Mouse (Mus musculus) c-Kit-positive CD71-positive TER-119-negative erythroid progenitor cells, embryonic 14.5 days (primary cell): ENCODE measurements around the gene Rfx5.
A peak's percentile ranks its signal among the peaks of the same experiment; 100 is the strongest.
"Not testable (repeated sequence)": the region's sequence is repeated elsewhere in the genome, so short reads cannot be mapped to it uniquely, and the experiment has no call there.

ENCODE experiments used
- DNase-seq: peaks from one replicate; pipeline ENCODE4 v3.0.0-alpha.2; 2013; ENCODE audit warnings: low read depth

Rfx5 gene

GRCm38 (mm10) chr3:94953764-94954616 is at the start of gene Rfx5:
Gene Rfx5 (plus strand): TSS chr3:94954075.
- peak; percentile 96 for DNase-seq

- DNase-seq: not testable (repeated sequence)
Measured at GRCm38 (mm10) chr3:94904759-94905158, 49.1 kb upstream of the Rfx5 start.

- DNase-seq: peak; percentile 63
Measured at GRCm38 (mm10) chr3:94906482-94906881, 47.4 kb upstream of the Rfx5 start.

- no peak for DNase-seq
Measured at GRCm38 (mm10) chr3:94911050-94911693, 42.7 kb upstream of the Rfx5 start.

GRCm38 (mm10) chr3:94913801-94914200 is 40.1 kb upstream of the Rfx5 start:
- no peak for DNase-seq

GRCm38 (mm10) chr3:94915903-94916741 is 37.8 kb upstream of the Rfx5 start:
- no peak for DNase-seq

- DNase-seq: peak; percentile 54
Measured at GRCm38 (mm10) chr3:94917816-94918361, 36.0 kb upstream of the Rfx5 start.

- no peak for DNase-seq
Measured at GRCm38 (mm10) chr3:94918845-94919244, 35.0 kb upstream of the Rfx5 start.

GRCm38 (mm10) chr3:94921104-94921503 is 32.8 kb upstream of the Rfx5 start:
- no peak for DNase-seq

- no peak for DNase-seq
Measured at GRCm38 (mm10) chr3:94922333-94922732, 31.5 kb upstream of the Rfx5 start.

GRCm38 (mm10) chr3:94924688-94925087 is 29.2 kb upstream of the Rfx5 start:
- DNase-seq: no peak

- DNase-seq: not testable (repeated sequence)
Measured at GRCm38 (mm10) chr3:94926301-94926736, 27.6 kb upstream of the Rfx5 start.

GRCm38 (mm10) chr3:94928979-94929378 is 24.9 kb upstream of the Rfx5 start:
- not testable (repeated sequence) for DNase-seq

GRCm38 (mm10) chr3:94930386-94931266 is 23.2 kb upstream of the Rfx5 start:
- DNase-seq: not testable (repeated sequence)

GRCm38 (mm10) chr3:94931427-94932082 is 22.3 kb upstream of the Rfx5 start:
- peak; percentile 57 for DNase-seq

GRCm38 (mm10) chr3:94932279-94932678 is 21.6 kb upstream of the Rfx5 start:
- not testable (repeated sequence) for DNase-seq

GRCm38 (mm10) chr3:94932809-94933564 is 20.9 kb upstream of the Rfx5 start, which contains the start of gene Selenbp1:
Gene Selenbp1 (plus strand): TSS chr3:94933056.
- peak; percentile 57 for DNase-seq

- not testable (repeated sequence) for DNase-seq
Measured at GRCm38 (mm10) chr3:94933604-94934003, 20.3 kb upstream of the Rfx5 start.

GRCm38 (mm10) chr3:94934564-94934963 is 19.3 kb upstream of the Rfx5 start:
- DNase-seq: not testable (repeated sequence)
